Mouse (Mus musculus) hindbrain, embryonic 16.5 days (tissue): ENCODE measurements around the gene Ppp1r37. TPM values are rescaled to one million over a fixed set of nuclear protein-coding genes. Genes with fewer than 3 reads are reported as not detected.

ENCODE experiments used
- ATAC-seq: fragments of 200-750 bp; cut with Nextera tagmentation; 2 replicates; pipeline ENCODE4 v1.8.0; 2017; ENCODE audit warnings: moderate TSS enrichment, moderate library complexity
- H3K27ac ChIP-seq: fragments of 300-500 bp; sonication (generic); 2 replicates; pipeline ENCODE4 v1.5.1; 2014; ENCODE audit warnings: low read depth, mild to moderate bottlenecking, control low read depth, low read length, moderate library complexity
- H3K27me3 ChIP-seq: fragments of 300-500 bp; sonication (generic); replicated peaks from 2 replicates; pipeline ENCODE4 v1.6.1; 2014; ENCODE audit warnings: low read length; ENCODE audit not compliant: control insufficient read depth, insufficient read depth
- H3K36me3 ChIP-seq: fragments of 300-500 bp; sonication (generic); 2 replicates; pipeline ENCODE4 v1.6.1; 2014; ENCODE audit warnings: mild to moderate bottlenecking, low read length, moderate library complexity, mixed read lengths; ENCODE audit not compliant: control insufficient read depth, insufficient read depth
- H3K4me1 ChIP-seq: fragments of 300-500 bp; sonication (generic); 2 replicates; pipeline ENCODE4 v1.6.1; 2014; ENCODE audit warnings: low read depth, low read length; ENCODE audit not compliant: control insufficient read depth, insufficient read depth
- H3K4me2 ChIP-seq: fragments of 300-500 bp; sonication (generic); 2 replicates; pipeline ENCODE4 v1.6.1; 2014; ENCODE audit warnings: mild to moderate bottlenecking, low read length, control low read depth, moderate library complexity
- H3K4me3 ChIP-seq: fragments of 300-500 bp; sonication (generic); 2 replicates; pipeline ENCODE4 v1.5.1; 2014; ENCODE audit warnings: mild to moderate bottlenecking, low read length, control low read depth, moderate library complexity
- H3K9ac ChIP-seq: fragments of 300-500 bp; sonication (generic); 2 replicates; pipeline ENCODE4 v1.6.1; 2014; ENCODE audit warnings: low read depth, mild to moderate bottlenecking, control low read depth, low read length, moderate library complexity
- H3K9me3 ChIP-seq: fragments of 300-500 bp; sonication (generic); 2 replicates; pipeline ENCODE4 v1.6.1; 2014; ENCODE audit warnings: mild to moderate bottlenecking, low read length, moderate library complexity; ENCODE audit not compliant: control insufficient read depth
- WGBS: fragments of 180-500 bp; shearing (Covaris S2); extraction: QIAGEN DNeasy Blood & Tissue Kit; methylation state at CpG from one replicate; pipeline ENCODE4 v1.1.7; 2014; 5-methylcytosine and 5-hydroxymethylcytosine counted together
- polyA plus RNA-seq: library from polyadenylated mRNA; unstranded; fragments of >200 nt; fragmentation: Nextera tagmentation; extraction: Ambion mirVana; gene quantifications from 2 replicates; pipeline ENCODE4 v1.2.1, GENCODE M21; 2015

The Ppp1r37 gene
- polyA plus RNA-seq, 1 experiment from 2014 or later: 37.7 TPM

DNA sequence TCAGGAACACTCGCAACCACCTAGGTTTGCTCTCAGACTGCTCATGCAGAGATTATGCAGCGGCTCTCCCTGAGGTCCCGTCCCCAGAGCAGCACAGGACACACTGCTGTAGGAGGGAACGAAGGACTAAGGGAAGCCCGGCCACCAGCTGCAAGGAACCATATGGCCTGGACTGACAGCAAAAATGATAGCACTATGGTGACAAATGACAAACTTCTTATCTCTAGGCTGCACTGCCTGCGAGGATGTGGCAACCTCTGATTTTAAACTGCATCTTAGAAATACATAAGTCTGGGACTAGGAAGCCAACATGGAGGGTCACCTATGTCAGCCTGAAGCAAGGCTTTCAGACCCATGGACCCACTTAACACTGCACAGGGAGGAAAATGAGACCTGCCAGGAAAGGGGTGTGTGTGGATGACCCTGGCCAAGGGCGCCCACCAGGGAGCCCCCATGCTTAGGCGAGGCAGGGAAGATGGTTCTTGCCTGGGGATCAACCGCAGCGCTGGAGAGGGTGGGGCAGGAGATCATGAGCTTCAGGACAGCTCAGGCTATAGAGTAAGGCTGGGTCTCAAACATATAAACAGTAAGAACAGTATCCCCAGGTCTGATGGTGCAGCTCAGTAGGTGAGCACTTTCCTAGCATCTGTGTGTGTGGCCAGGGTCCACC, 30.3 kb upstream of the Ppp1r37 start:
- no peak overlapping the region for H3K4me2 ChIP-seq
- H3K4me1 ChIP-seq: no peaks in the 10 kb centered on the region
- H3K36me3 ChIP-seq: peaks cover 47% of the 10 kb centered on the region
- no peaks in the 10 kb centered on the region for H3K27me3 ChIP-seq
- H3K9me3 ChIP-seq: no peaks in the 10 kb centered on the region
- H3K4me3 ChIP-seq: no peak overlapping the region
- no peak for ATAC-seq
- no peak overlapping the region for H3K9ac ChIP-seq
- 91% methylated on average over 10 of the region's 10 CpGs for WGBS
- H3K27ac ChIP-seq: no peak overlapping the region

DNA sequence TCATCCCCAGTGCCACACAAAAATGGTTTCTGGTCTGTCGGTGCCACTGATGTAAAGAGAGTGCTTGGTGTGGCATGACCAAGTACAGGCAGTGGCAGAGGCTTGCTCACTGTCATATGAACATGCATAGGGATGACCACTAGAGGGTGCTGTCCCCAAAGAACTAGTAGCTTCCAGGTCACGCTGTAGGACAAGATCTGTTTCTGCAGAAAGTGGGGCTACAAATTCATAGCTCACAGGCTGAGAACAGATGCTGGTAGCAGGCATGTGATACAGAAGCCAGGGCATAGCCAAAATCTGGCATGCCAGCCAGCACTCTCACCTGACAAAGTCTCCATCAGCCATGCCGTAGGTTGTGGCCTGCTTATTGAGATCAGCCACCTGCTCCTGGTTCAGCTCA, 27.0 kb upstream of the Ppp1r37 start:
- Histone ChIP-seq H3K4me1 (no peaks in the 10 kb centered on the region), H3K27ac (no peak overlapping the region), H3K4me2 (no peak overlapping the region), H3K27me3 (no peaks in the 10 kb centered on the region), H3K36me3 (peaks cover 64% of the 10 kb centered on the region), H3K9ac (no peak overlapping the region), H3K4me3 (no peak overlapping the region), H3K9me3 (no peaks in the 10 kb centered on the region)
- ATAC-seq: peak; percentile 71
- WGBS: 59% methylated on average over 3 of the region's 3 CpGs

- Histone ChIP-seq H3K9ac (no peak overlapping the region), H3K9me3 (no peaks in the 10 kb centered on the region), H3K27me3 (no peaks in the 10 kb centered on the region), H3K4me2 (no peak overlapping the region), H3K4me3 (no peak overlapping the region), H3K4me1 (no peaks in the 10 kb centered on the region), H3K36me3 (peaks cover 70% of the 10 kb centered on the region), H3K27ac (no peak overlapping the region)
- 55% methylated on average over 3 of the region's 3 CpGs for WGBS
- no peak for ATAC-seq
Measured at GRCm38 (mm10) chr7:19589207-19589606, 26.3 kb upstream of the Ppp1r37 start.

DNA sequence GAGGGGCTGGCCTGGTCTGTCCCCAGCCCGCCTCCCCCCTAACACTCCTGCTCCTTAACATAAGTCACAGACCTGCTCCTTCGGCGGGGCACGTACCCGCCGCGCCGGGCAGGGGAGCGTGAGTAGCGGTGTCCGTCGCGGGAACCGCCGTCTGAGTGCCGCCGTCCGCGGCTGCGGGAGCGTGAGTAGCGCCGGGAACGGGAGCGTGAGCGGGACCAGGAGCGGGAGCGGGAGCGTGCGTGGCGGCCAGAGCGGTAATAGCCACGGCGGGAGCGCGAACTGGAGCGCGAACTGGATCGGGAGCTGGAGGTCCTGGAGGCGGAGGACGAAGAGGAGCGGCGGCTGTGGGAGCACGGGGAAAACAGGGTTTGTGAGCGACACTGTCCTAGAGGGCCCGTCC, 23.4 kb upstream of the Ppp1r37 start:
- ATAC-seq: no peak

GRCm38 (mm10) chr7:19580634-19581033, 17.8 kb upstream of the Ppp1r37 start:
- no peak for ATAC-seq

More for the DNA sequence above, 23.4 kb upstream of the Ppp1r37 start:
- H3K9ac ChIP-seq: no peak overlapping the region
- H3K27ac ChIP-seq: no peak overlapping the region
- H3K4me3 ChIP-seq: no peak overlapping the region
- WGBS: 71% methylated on average over 46 of the region's 46 CpGs
- peaks cover 69% of the 10 kb centered on the region for H3K36me3 ChIP-seq
- no peak overlapping the region for H3K4me2 ChIP-seq
- H3K27me3 ChIP-seq: no peaks in the 10 kb centered on the region
- H3K4me1 ChIP-seq: no peaks in the 10 kb centered on the region
- no peaks in the 10 kb centered on the region for H3K9me3 ChIP-seq

DNA sequence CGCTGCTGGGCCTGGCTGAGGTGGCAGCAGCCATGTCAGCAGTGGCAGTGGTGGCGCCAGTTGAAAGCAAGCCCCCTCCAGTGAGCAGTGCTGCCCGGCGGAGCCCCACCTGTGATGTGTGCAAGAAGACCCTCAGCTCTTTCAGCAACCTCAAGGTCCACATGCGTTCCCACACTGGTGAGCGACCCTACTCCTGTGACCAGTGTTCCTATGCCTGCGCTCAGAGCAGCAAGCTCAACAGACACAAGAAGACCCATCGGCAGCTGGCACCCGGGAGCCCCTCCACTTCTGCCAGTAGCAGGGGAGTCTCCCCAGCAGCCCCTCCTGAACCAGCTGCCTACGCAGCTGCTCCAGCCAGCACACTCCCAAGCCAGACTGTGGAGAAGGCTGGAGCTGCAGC, 16.9 kb upstream of the Ppp1r37 start:
- H3K36me3 ChIP-seq: peaks cover 26% of the 10 kb centered on the region
- H3K4me2 ChIP-seq: no peak overlapping the region
- 75% methylated on average over 10 of the region's 10 CpGs for WGBS
- H3K4me3 ChIP-seq: no peak overlapping the region
- no peak overlapping the region for H3K9ac ChIP-seq
- peaks cover 33% of the 10 kb centered on the region for H3K27me3 ChIP-seq
- H3K27ac ChIP-seq: no peak overlapping the region
- ATAC-seq: peak; percentile 21
- no peaks in the 10 kb centered on the region for H3K9me3 ChIP-seq
- peaks cover 8% of the 10 kb centered on the region for H3K4me1 ChIP-seq

More at GRCm38 (mm10) chr7:19580634-19581033, 17.8 kb upstream of the Ppp1r37 start:
- Histone ChIP-seq H3K27ac (no peak overlapping the region), H3K4me1 (peaks cover 8% of the 10 kb centered on the region), H3K4me2 (no peak overlapping the region), H3K9ac (no peak overlapping the region), H3K36me3 (peaks cover 32% of the 10 kb centered on the region), H3K27me3 (peaks cover 33% of the 10 kb centered on the region), H3K9me3 (no peaks in the 10 kb centered on the region), H3K4me3 (no peak overlapping the region)
- 95% methylated on average over 8 of the region's 8 CpGs for WGBS

GRCm38 (mm10) chr7:19578436-19578835, 15.6 kb upstream of the Ppp1r37 start:
- H3K27me3 ChIP-seq: peaks cover 33% of the 10 kb centered on the region
- peaks cover 12% of the 10 kb centered on the region for H3K4me1 ChIP-seq
- 68% methylated on average over 4 of the region's 4 CpGs for WGBS
- no peak overlapping the region for H3K9ac ChIP-seq
- H3K27ac ChIP-seq: no peak overlapping the region
- H3K4me2 ChIP-seq: no peak overlapping the region
- H3K4me3 ChIP-seq: no peak overlapping the region
- H3K36me3 ChIP-seq: peaks cover 16% of the 10 kb centered on the region
- no peaks in the 10 kb centered on the region for H3K9me3 ChIP-seq
- ATAC-seq: no peak

GRCm38 (mm10) chr7:19577877-19578414, 15.1 kb upstream of the Ppp1r37 start:
- Histone ChIP-seq H3K27me3 (peaks cover 33% of the 10 kb centered on the region), H3K4me2 (peak overlapping the region; percentile 60), H3K27ac (no peak overlapping the region), H3K9me3 (no peaks in the 10 kb centered on the region), H3K36me3 (peaks cover 16% of the 10 kb centered on the region), H3K4me3 (peak overlapping the region; percentile 34; the same call in 1 of the 2 replicates), H3K4me1 (peaks cover 12% of the 10 kb centered on the region), H3K9ac (no peak overlapping the region)
- no peak for ATAC-seq
- 27% methylated on average over 10 of the region's 10 CpGs for WGBS

- Histone ChIP-seq H3K9ac (peak within 1 kb of the TSS; percentile 33), H3K4me3 (peak within 1 kb of the TSS; percentile 34), H3K27me3 (peaks cover 33% of the 10 kb centered on the region), H3K27ac (no peak within 1 kb of the TSS), H3K9me3 (no peaks in the 10 kb centered on the region), H3K4me1 (peaks cover 16% of the 10 kb centered on the region), H3K36me3 (peaks cover 14% of the 10 kb centered on the region), H3K4me2 (peak within 1 kb of the TSS; percentile 60)
- 2% methylated on average over 56 of the region's 56 CpGs for WGBS
- no peak for ATAC-seq
Measured at GRCm38 (mm10) chr7:19577141-19577852, 14.4 kb upstream of the Ppp1r37 start, which contains the start of the genes Zfp296 and Gemin7. Gene Zfp296 (plus strand): TSS chr7:19577287. Gene Gemin7 (minus strand): TSS chr7:19577595.
